Mouse (Mus musculus): ENCODE measurements around the gene Col6a4.

Col6a4 gene

DNA sequence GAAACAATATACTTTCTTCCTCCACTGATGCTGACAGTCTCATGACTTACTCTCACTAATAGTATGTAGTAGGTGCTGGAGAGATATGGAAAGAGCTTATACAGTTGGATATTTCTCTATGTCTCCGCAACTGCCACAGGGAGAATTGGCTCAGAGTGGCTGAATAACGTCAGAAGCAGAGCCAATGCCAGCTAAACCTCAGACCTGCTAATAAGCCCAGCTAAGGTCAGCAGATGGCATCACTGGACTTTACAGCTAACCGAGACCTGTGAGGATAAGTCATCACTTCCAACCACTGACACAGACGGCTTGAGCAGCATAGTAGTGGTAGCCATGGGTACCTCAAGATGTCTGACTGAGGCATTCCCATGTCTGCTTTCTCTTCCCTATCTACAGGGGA is 22.6 kb downstream of the Col6a4 start:
- DNase-seq (ENCODE audit: low read depth, low spot score), result no peak

DNA sequence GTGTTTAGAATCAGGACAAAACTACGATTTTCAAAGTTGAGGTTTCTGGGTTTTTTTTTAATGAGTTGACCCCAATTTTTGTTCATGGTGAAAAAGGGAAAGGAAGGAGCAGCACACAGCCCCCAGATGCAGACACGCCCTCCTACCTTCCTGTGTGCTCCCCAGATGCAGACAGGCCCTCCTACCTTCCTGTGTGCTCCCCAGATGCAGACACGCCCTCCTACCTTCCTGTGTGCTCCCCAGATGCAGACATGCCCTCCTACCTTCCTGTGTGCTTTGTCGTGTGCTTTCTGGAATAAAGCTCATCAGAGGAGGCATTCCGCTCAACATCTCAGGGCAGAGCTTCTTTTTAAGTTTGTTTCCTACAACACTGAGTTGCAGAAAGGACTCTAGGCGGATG is 24.9 kb downstream of the Col6a4 start:
- DNase-seq (ENCODE audit: low read depth, low spot score), result no peak

DNA sequence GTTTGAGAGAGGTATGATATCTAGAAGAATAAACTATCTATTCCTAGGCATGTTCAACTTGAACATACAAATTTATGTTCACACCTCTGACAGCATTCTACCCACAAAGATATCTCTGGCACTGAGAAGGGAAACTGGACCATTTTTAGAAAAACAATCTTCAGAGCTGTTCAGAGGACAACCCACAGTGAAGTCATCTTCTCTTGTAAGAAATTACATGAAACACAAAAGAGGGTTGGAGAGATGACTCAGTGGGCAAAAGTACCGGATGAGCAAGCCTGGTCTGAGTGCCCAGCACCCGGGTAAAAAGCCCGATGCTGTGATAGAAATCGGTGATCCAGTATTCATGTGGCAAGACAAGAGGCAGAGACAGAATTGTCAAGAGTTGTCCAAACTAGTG is 43.1 kb downstream of the Col6a4 start:
- no peak for DNase-seq (ENCODE audit: low read depth, low spot score)

DNA sequence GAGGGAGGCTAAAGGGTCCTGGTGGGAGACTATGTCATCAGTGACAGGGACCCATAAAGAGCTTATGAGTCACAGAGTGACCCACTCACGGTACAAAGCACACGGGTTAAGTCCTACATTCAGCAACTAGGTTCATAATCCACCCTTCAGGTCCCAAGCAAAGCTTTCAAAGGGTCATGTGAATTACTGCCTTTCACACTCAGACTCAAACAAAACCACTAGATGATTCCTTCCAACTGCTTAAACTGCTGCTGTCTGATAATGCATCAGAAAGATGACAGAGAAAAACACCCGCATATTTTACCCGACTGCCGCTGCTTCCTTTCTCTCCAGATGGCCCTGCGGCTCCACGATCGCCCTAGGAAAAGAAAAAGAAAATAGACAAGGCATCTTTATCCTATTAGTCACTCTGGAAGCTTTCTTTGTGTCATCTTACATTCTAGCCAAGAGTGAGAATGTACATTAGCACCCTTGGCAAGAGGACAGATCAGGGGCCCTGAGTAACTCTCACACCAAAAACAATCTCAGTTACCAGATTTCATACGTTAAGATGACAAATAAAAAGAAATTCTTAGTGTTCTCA is 52.6 kb downstream of the Col6a4 start:
- DNase-seq (ENCODE audit: low read depth, low spot score), result no peak

DNA sequence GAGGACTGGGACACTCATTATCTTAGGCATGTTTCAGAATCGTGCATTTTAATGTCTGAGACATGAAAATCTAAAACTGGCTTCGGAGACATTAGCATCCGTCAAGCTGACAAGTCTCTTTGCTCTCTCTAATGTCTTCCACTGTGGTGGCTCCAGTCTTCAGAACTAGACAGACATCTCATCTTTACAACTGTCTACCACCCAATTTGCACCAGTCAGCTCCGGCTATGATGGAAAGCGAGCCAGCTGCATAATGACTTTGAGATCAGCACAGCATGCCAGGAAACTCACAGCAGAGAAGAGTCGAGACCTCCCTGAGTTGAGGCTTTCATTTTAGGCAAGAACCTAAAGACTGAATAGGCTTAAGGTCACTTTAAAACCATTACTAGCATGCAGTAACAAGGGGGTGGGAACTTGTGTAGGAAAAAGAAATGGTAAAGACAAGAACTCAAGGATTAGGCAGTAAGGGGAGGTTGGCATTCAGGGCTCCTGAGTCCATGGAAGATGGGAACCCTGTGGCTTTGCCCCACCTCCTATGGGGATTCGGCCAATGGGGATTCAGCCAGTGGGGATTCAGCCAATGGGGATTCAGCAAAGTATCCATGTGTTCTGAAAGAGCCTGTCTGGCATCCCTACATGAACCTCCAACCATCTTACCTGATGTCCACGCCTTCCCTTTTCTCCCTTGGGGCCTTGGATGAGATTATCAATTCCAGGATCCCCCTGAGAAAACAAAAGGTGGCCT is 56.5 kb downstream of the Col6a4 start:
- DNase-seq (ENCODE audit: low read depth, low spot score), result no peak

DNA sequence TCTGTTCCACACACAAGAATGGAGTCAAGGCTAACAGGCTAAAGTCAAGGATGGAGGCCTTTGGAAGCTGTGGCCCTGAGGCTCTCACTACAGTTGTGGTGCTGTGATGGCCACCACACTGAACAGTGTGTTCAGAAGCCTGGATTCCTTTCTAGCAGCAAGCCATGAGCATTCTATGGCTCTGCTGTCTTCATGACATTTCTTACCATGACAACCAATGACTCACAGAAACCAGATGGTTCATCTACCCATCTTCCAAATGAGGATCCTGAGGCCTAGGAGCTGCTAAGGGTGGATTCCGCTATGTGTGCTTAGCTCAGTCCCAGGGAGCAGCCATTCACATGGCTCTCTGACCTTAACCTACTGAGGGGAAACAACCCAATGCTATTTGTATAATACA is 57.3 kb downstream of the Col6a4 start:
- DNase-seq (ENCODE audit: low read depth, low spot score), result no peak

DNA sequence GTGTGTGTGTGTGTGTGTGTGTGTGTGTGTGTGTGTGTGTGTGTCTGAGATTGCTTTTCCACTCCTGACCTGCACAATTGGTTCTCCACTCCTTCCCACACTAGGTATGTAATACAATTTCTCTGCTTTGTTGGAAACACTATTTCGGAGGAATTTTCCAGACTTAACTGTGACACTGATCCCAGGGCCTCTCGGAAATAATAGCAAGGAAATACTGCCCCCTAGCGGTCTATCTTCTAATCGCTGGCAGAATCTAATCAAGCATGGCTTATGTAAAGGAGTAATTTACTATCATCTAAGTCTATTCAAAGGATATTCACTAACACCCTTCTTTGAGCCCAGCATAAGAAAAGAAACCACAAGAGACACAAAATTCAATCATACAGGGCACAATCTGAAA is 57.7 kb downstream of the Col6a4 start:
- peak; percentile 54 for DNase-seq (ENCODE audit: low read depth, low spot score)

DNA sequence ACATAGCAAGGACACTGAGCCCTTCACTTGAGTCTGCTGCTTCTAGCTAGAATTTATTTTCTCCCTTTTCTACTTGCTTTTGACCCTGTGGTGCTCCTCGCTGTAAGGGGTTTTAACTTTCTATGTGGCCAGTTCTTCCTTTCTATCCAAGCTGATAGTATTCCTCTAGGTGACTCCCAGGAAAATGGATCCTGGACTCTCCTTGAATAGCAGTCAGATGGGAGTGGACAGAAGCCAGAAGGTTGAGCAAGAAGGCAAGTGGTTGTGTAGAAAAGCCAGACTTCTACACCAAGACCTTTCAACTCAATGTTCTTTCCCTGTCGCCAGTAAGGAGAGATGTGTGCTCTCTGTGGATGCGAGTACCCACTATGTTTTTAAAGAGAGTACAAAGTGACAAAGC is 80.9 kb downstream of the Col6a4 start:
- DNase-seq (ENCODE audit: low read depth, low spot score), result no peak

DNA sequence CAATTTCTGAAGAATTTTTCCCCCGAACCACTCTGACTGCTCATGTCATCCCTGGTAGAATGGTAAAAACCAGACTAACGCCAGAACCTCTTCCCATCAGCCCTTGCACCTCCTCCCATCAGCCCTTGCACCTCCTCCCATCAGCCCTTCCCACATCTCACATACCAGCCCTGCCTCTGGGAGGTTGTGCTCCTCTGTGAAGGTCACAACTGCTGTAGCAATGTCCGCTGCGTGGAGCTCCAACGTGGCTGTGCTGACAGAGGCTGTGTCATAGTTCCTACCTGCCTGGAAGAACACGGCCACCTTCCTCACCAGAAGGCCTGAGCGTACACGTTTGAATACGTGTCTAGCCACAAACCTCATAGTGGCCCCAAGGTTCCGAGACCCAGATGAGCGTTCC is 83.4 kb downstream of the Col6a4 start:
- no peak for DNase-seq (ENCODE audit: low read depth, low spot score)

DNA sequence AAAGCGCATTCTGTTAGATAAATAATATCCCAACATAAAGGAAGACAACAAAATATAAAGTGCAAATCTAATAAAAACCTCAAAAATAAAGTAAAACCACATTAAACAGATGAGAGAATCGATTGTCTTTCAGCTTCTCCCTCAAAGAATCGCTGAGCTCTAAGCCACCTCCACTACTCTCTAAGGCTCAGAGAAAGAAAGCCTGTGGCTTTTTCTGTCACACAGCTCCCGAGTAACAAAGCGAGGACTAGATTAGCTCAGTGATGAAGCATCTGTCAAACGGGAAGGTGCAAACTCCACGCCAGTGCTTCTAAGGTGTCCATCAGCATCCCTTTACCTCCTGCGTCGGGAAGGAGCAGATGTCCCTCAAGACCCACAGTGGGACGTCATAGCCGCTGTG is 98.6 kb downstream of the Col6a4 start:
- DNase-seq (ENCODE audit: low read depth, low spot score), result no peak

DNA sequence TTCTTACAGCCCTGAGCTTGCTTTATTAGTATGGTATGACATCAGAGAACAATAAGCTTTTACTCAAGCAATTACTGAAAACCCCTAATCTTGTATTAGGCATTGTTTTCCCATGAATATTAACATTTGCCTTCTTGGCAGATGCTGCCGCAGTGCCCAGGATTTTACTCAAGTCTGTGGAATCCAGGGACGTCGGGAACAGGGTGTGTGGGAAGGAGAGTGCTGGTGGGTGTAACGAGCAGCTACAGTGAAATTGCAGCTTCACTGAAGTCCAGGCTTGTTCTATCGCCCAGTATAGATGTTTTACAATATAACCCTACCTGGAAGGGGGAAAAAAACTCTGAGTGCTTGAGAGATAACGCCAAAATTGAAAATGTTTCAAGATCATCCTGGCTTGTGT is 104.2 kb downstream of the Col6a4 start:
- no peak for DNase-seq (ENCODE audit: low read depth, low spot score)

DNA sequence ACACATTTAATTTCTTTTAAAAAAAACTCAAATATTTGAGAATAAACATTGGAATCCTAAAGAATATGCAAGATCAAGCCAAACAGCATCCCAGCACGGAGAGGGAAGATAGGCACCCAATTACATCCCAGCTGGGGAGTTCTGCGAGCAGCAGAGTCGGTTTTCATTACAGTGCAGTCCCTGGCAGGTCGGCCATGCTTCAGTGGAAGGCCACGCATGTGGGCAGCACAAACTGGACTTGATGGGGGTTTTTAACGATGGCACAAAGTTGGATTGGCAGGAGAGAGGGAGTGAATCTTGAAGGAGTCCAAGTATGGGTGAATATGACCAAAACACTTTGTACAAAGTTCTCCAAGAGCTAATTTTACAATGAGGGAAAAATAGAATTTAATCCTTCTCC is 106.5 kb downstream of the Col6a4 start:
- no peak for DNase-seq (ENCODE audit: low read depth, low spot score)

DNA sequence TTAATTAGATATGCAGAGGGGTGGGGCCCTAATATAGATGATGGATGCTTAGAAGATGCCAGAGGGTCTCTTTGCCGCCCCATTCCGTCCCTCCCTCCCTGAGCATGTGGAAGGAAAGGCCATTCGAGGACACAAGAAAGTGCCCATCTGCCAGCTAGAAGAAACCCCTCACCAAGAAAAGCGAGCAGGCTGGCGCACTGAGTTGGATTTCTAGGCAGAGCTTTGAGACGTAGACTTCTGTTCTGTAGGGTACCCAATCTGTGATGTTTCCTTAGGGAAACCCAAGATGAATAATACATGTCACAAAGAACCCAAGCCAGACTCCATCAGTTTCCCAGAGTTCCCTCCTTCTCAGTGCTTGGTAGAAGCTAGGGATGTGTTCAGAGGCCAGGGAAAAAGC is 107.1 kb downstream of the Col6a4 start:
- no peak for DNase-seq (ENCODE audit: low read depth, low spot score)

DNA sequence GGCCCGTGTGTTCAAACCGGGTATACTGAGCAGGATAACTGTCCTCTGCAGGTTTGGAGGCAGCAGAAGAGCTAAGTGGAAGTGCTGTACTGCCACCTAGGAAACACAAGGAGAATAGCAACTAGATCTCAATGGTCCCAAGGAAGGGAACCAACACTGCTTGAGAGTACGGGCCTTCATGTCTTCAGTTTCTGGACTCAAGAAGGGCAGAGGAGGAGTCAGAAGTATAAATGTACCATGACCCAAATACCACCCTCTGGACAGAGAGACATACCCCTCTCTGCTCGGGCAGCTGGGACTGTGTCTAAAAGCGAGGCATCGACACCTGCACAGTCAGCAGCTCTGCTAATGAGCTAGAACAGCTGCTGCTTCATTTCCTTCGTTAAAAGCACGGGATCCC is 108.5 kb downstream of the Col6a4 start:
- DNase-seq (ENCODE audit: low read depth, low spot score), result peak; percentile 4

DNA sequence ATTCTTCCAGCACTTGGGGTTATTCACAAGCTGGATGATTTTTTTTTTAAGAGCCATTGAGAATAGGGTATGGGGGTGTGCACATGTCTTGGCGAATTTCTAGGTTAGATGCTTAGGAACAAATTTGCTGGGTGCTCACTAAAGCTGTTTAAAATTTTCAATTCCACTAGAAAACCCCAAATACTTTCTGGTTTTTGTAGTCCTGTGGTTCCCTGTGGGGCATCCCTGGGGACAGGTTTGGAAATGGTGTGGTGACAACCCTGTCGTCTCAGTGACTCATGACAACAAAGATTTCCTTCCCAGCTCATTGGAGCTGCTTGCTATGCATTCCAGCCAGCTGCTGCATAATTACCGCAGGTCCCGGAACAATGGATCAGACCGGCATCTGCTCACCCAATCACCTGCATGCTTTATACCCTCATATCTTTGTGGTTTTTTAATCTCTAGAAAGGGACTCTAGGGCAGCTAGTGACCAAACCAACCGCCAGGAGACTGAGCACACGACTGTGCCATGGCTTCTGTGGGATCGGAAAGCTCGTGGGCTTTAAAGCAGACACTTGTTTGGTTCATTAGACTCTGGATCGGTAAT is 111.6 kb downstream of the Col6a4 start:
- no peak for DNase-seq (ENCODE audit: low read depth, low spot score)

DNA sequence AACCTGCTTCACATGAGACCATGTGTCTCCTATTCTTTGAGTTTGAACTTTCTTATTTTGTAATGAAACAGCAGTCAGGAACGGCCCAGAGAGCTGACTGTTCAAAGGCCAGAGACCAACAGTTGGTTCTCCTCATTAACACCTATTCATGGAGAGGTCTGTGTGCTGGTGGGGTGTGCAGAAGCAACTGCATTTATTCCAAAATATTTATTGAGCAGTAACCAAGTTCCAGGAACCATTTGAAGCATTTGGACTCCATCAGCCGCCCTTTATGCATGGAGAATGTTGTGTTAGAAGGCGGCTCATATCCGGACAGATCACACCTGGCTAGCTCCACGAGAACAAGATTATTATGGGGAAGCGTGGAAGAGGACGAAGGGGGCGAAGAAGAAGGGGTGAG is 118.1 kb downstream of the Col6a4 start:
- no peak for DNase-seq (ENCODE audit: low read depth, low spot score)

DNA sequence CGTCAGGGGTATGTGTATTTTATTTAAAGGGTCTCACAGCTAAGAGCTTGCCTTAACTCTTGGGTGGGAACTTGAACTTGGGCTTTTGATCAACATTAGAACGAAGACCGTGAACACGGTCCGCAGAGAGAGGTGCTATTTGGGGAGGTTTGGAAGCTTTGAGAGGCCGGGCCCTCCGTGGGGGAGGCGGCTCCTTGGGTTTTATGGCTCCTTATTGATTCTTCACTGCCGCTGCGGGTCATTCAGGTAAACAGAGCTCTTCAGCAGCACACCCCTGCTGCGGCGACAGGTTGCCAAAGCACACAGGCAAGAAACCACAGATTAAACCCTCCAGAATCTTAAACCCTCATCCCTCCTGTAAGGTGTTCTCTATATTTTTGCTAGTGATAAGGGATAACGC is 119.7 kb downstream of the Col6a4 start:
- no peak for DNase-seq (ENCODE audit: low read depth, low spot score)

DNA sequence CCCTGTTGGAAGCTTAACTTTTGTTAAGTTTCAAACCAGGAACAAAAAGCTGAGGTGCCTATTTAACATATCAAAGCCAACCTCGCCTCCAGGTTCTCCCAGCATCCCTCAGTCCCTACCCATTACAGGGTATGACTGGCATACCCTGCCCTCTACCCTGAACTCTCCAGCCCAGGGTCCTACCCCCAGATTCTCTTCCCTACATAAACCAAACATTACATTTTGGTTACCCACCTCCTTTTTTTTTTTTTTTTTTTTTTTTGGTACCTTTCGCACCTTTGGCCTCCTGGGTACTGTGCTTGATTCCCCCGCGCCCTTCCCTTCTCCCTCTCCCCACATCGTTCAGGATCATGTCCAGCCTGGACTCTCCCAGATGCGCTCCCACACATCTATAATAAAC is 120.3 kb downstream of the Col6a4 start:
- DNase-seq (ENCODE audit: low read depth, low spot score), result no peak

DNA sequence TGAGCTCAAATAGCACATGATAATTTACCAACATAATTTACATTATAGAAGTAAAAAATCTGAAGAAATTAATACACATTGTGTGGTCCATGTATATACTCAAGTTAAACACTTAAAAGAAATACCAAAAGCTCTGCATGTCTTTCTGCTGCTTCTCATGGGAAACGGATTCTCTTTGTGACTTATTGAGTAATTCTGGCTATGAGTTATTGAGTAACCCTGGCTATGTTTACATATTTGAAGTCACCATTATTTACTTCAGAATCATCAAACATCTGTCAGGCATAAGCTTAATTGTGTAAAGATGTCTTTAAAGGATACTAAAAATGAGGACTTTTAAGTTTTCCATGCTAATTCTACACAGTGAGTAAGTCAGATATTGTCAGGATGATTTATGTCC is 122.8 kb downstream of the Col6a4 start:
- no peak for DNase-seq (ENCODE audit: low read depth, low spot score)

DNA sequence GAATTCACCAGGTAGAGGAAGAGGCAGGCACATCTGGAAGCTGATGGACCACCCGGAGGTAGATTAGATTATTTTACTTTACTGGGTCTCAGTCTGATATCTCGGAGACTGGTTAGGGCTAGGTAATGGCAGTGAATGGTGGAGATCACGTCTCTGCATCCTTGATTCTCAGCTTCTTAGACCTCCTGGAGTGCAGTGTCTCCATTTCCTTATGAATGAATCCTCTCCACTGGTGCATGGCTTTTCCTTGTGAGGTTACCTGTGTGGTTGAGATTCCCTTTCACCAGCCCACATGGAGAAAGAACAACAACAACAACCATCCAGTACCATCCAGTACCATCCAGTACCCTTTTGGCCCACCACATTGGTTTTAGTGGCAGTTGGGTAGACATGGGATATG is 124.6 kb downstream of the Col6a4 start:
- no peak for DNase-seq (ENCODE audit: low read depth, low spot score)

DNA sequence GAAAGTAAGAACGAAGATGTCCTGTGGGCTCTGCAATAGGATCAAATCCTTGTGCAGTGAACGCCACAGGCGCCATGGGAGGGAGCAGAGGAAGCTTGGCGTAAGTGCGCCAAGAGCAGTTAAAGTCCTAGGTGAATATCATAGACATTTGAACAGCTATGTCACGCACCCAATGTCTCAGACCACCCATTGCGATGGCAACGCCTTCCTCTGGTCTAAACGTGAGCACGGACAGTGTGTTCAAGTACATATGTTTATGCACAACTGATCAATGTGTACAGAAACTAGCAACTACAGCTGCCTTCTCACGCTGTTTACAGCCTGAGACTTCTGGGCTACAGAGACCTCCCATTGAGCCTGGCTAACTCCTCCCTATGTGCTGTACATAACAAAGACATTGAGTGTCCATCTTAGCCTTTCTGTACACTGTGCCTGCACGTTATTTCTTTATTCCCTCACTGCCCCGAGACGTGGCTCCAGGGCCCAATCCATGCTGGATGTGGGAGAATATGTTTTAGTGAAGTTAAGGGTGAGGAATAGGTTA is 125.2 kb downstream of the Col6a4 start:
- DNase-seq (ENCODE audit: low read depth, low spot score), result no peak

DNA sequence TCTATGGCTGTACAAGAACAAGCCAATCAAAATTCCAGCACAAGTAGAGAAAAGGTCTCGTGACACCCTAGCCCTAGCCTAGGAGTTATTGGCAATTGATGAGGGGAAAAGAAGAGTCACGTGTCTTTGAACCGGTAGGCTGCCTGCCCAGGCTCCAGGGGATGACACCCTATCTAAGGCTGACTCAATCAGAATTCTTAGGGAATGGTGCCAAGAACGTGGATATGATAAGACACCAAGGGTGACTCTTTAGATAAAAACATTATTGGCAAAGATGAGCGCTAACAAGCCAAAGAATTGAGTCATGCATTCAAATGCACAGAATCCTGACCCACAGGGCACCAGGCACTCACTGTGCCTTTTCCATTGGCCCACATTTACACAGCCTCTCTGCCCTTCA is 125.7 kb downstream of the Col6a4 start:
- DNase-seq (ENCODE audit: low read depth, low spot score), result no peak

DNA sequence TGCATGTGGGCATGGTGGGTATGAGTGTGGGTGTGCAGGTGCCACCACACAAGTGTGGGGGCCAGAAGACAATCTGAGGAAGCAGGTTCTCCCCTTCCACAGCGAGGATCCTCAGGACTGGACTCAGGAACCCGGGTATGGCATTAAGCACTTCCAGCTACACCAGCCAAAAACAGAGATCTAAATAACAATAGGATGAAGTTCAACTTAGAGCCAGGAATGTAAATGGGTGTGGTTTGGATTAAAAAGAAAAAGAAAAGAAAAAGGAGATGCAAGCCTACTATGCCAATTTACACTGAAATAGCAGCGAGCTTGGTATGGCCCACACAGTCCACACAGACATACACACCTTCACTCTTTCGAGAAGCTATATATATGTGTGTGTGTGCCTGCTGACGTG is 128.6 kb downstream of the Col6a4 start:
- DNase-seq (ENCODE audit: low read depth, low spot score), result no peak

Data from embryo, embryonic 11.5 days (tissue).